Mouse (Mus musculus): ENCODE results near the gene Ccdc65.
A peak's percentile ranks its signal among the peaks of the same experiment; 100 is the strongest.

The Ccdc65 gene

GRCm38 (mm10) chr15:98707766-98708372, at the start of gene Ccdc65:
Gene Ccdc65 (plus strand): TSS chr15:98708207.
- DNase-seq (ENCODE audit: low spot score) = peak; percentile 67

GRCm38 (mm10) chr15:98662198-98662566, 45.8 kb upstream of the Ccdc65 start:
- no peak for DNase-seq (ENCODE audit: low spot score)

- peak; percentile 97 for DNase-seq (ENCODE audit: low spot score)
Observed at GRCm38 (mm10) chr15:98662567-98663545, 45.2 kb upstream of the Ccdc65 start, which contains the start of gene Ddx23. Gene Ddx23 (minus strand): TSS chr15:98662894.

GRCm38 (mm10) chr15:98664042-98664907, 43.7 kb upstream of the Ccdc65 start:
- DNase-seq (ENCODE audit: low spot score) = no peak

- DNase-seq (ENCODE audit: low spot score) = no peak
Observed at GRCm38 (mm10) chr15:98672592-98672991, 35.4 kb upstream of the Ccdc65 start.

GRCm38 (mm10) chr15:98673732-98674131, 34.3 kb upstream of the Ccdc65 start:
- DNase-seq (ENCODE audit: low spot score) = no peak

GRCm38 (mm10) chr15:98674284-98674993, 33.6 kb upstream of the Ccdc65 start:
- no peak for DNase-seq (ENCODE audit: low spot score)

GRCm38 (mm10) chr15:98674994-98675545, 32.9 kb upstream of the Ccdc65 start:
- DNase-seq (ENCODE audit: low spot score) = no peak

- no peak for DNase-seq (ENCODE audit: low spot score)
Observed at GRCm38 (mm10) chr15:98675634-98676250, 32.3 kb upstream of the Ccdc65 start.

GRCm38 (mm10) chr15:98676471-98676870, 31.5 kb upstream of the Ccdc65 start:
- no peak for DNase-seq (ENCODE audit: low spot score)

- DNase-seq (ENCODE audit: low spot score) = peak; percentile 81
Observed at GRCm38 (mm10) chr15:98676940-98677728, 30.9 kb upstream of the Ccdc65 start, which contains the start of gene Rnd1. Gene Rnd1 (minus strand): TSS chr15:98677461.

- no peak for DNase-seq (ENCODE audit: low spot score)
Observed at GRCm38 (mm10) chr15:98677977-98678376, 30.0 kb upstream of the Ccdc65 start.

- DNase-seq (ENCODE audit: low spot score) = no peak
Observed at GRCm38 (mm10) chr15:98680660-98681059, 27.3 kb upstream of the Ccdc65 start.

GRCm38 (mm10) chr15:98681633-98682032, 26.4 kb upstream of the Ccdc65 start:
- no peak for DNase-seq (ENCODE audit: low spot score)

GRCm38 (mm10) chr15:98683177-98683576, 24.8 kb upstream of the Ccdc65 start:
- peak; percentile 49 for DNase-seq (ENCODE audit: low spot score)

- DNase-seq (ENCODE audit: low spot score) = no peak
Observed at GRCm38 (mm10) chr15:98683746-98684145, 24.3 kb upstream of the Ccdc65 start.

- no peak for DNase-seq (ENCODE audit: low spot score)
Observed at GRCm38 (mm10) chr15:98685926-98686325, 22.1 kb upstream of the Ccdc65 start.

- no peak for DNase-seq (ENCODE audit: low spot score)
Observed at GRCm38 (mm10) chr15:98689682-98690081, 18.3 kb upstream of the Ccdc65 start.

- no peak for DNase-seq (ENCODE audit: low spot score)
Observed at GRCm38 (mm10) chr15:98691486-98692147, 16.4 kb upstream of the Ccdc65 start.

Measured in yolk sac, embryonic 10.5 days (tissue).